Mouse (Mus musculus) embryonic facial prominence, embryonic 10.5 days (tissue): ENCODE results near the gene Gm10639. TPM values are rescaled to one million over a fixed set of nuclear protein-coding genes. Genes with fewer than 3 reads are reported as not detected.
"Not testable (repeated sequence)": the region's sequence is repeated elsewhere in the genome, so short reads cannot be mapped to it uniquely, and the experiment has no call there.

Experiments
- DNase-seq: peaks from one replicate; pipeline ENCODE4 v3.0.0-alpha.2; 2017; ENCODE audit warnings: low spot score
- H3K27ac ChIP-seq: fragments of 300-500 bp; sonication (generic); replicated peaks from 2 replicates; pipeline ENCODE4 v1.5.1; 2016; ENCODE audit warnings: mild to moderate bottlenecking
- H3K27me3 ChIP-seq: fragments of 300-500 bp; sonication (generic); replicated peaks from 2 replicates; pipeline ENCODE4 v1.6.1; 2016; ENCODE audit warnings: low read depth, mild to moderate bottlenecking; ENCODE audit not compliant: poor library complexity, severe bottlenecking
- H3K36me3 ChIP-seq: fragments of 300-500 bp; sonication (generic); replicated peaks from 2 replicates; pipeline ENCODE4 v1.6.1; 2016; ENCODE audit warnings: mild to moderate bottlenecking, moderate library complexity
- H3K4me1 ChIP-seq: fragments of 300-500 bp; sonication (generic); 2 replicates; pipeline ENCODE4 v1.6.1; 2016
- H3K4me3 ChIP-seq: fragments of 300-500 bp; sonication (generic); 2 replicates; pipeline ENCODE4 v1.5.1; 2016; ENCODE audit warnings: mild to moderate bottlenecking, moderate library complexity
- H3K9me3 ChIP-seq: fragments of 300-500 bp; sonication (generic); 2 replicates; pipeline ENCODE4 v1.6.1; 2016; ENCODE audit warnings: mild to moderate bottlenecking
- WGBS: fragments of 180-500 bp; shearing (Covaris S2); methylation state at CpG from one replicate; pipeline ENCODE4 v1.1.7; 2016; 5-methylcytosine and 5-hydroxymethylcytosine counted together
- polyA plus RNA-seq: library from polyadenylated mRNA; unstranded; fragments of >200 nt; fragmentation: Nextera tagmentation; extraction: Ambion mirVana; gene quantifications from 2 replicates; pipeline ENCODE4 v1.2.1, GENCODE M21; 2016

Gm10639 gene
- polyA plus RNA-seq, 1 experiment from 2014 or later = not detected

- DNase-seq, H3K36me3 ChIP-seq, H3K9me3 ChIP-seq, H3K4me1 ChIP-seq, H3K27ac ChIP-seq, H3K4me3 ChIP-seq, H3K27me3 ChIP-seq: not testable (repeated sequence)
- WGBS = 88% methylated on average over 3 of the region's 3 CpGs
Measured at GRCm38 (mm10) chr9:78308122-78308521, 18.4 kb downstream of the Gm10639 start.

- Histone ChIP-seq H3K4me3 (no peak within 1 kb of the TSS), H3K36me3 (no peaks in the 10 kb centered on the region), H3K27me3 (no peaks in the 10 kb centered on the region), H3K4me1 (no peaks in the 10 kb centered on the region), H3K9me3 (no peaks in the 10 kb centered on the region), H3K27ac (no peak within 1 kb of the TSS)
- WGBS = 80% methylated on average over 2 of the region's 2 CpGs
- DNase-seq = no peak
Measured at GRCm38 (mm10) chr9:78314696-78315095, 25.0 kb downstream of the Gm10639 start, which contains the start of gene Omt2a. TSS of gene Omt2a (minus strand) at chr9:78314796.

GRCm38 (mm10) chr9:78319499-78319898 lies 29.8 kb downstream of the Gm10639 start:
- Histone ChIP-seq H3K4me3 (no peak overlapping the region), H3K9me3 (no peaks in the 10 kb centered on the region), H3K4me1 (no peaks in the 10 kb centered on the region), H3K36me3 (no peaks in the 10 kb centered on the region), H3K27me3 (no peaks in the 10 kb centered on the region), H3K27ac (no peak overlapping the region)
- no peak for DNase-seq
- 47% methylated on average over 1 of the region's 1 CpGs for WGBS

GRCm38 (mm10) chr9:78327289-78327688 lies 37.6 kb downstream of the Gm10639 start, which contains the start of gene Omt2b:
TSS of gene Omt2b (plus strand) at chr9:78327589.
- H3K9me3 ChIP-seq, H3K36me3 ChIP-seq: not testable (repeated sequence)
- WGBS = 75% methylated on average over 1 of the region's 1 CpGs

GRCm38 (mm10) chr9:78337050-78337449 lies 47.3 kb downstream of the Gm10639 start:
- H3K36me3 ChIP-seq, DNase-seq, H3K9me3 ChIP-seq, H3K4me1 ChIP-seq, H3K27ac ChIP-seq, H3K4me3 ChIP-seq, H3K27me3 ChIP-seq: not testable (repeated sequence)

More at GRCm38 (mm10) chr9:78327289-78327688, 37.6 kb downstream of the Gm10639 start, which contains the start of gene Omt2b:
- not testable (repeated sequence) for H3K4me1 ChIP-seq, H3K27ac ChIP-seq, DNase-seq, H3K4me3 ChIP-seq, H3K27me3 ChIP-seq

- WGBS = 15% methylated on average over 8 of the region's 8 CpGs
- DNase-seq = peak; percentile 78
- not testable (repeated sequence) for H3K9me3 ChIP-seq, H3K4me1 ChIP-seq, H3K27me3 ChIP-seq, H3K27ac ChIP-seq, H3K4me3 ChIP-seq, H3K36me3 ChIP-seq
Measured at GRCm38 (mm10) chr9:78340324-78340723, 50.6 kb downstream of the Gm10639 start.

GRCm38 (mm10) chr9:78342494-78342893 lies 52.8 kb downstream of the Gm10639 start:
- 91% methylated on average over 4 of the region's 4 CpGs for WGBS
- H3K27me3 ChIP-seq, H3K4me3 ChIP-seq, H3K9me3 ChIP-seq, H3K4me1 ChIP-seq, H3K36me3 ChIP-seq, DNase-seq, H3K27ac ChIP-seq: not testable (repeated sequence)

- not testable (repeated sequence) for H3K4me1 ChIP-seq, H3K4me3 ChIP-seq, DNase-seq, H3K27me3 ChIP-seq, H3K9me3 ChIP-seq, H3K27ac ChIP-seq, H3K36me3 ChIP-seq
- WGBS = 90% methylated on average over 9 of the region's 9 CpGs
Measured at GRCm38 (mm10) chr9:78343055-78343454, 53.3 kb downstream of the Gm10639 start.

- not testable (repeated sequence) for DNase-seq, H3K9me3 ChIP-seq, H3K27me3 ChIP-seq, H3K27ac ChIP-seq, H3K4me3 ChIP-seq, H3K4me1 ChIP-seq, H3K36me3 ChIP-seq
- 71% methylated on average over 4 of the region's 4 CpGs for WGBS
Measured at GRCm38 (mm10) chr9:78345235-78345634, 55.5 kb downstream of the Gm10639 start.

- no peak overlapping the region for H3K27ac ChIP-seq
- no peak overlapping the region for H3K4me3 ChIP-seq
- no peak for DNase-seq
- H3K27me3 ChIP-seq = no peaks in the 10 kb centered on the region
- no peaks in the 10 kb centered on the region for H3K4me1 ChIP-seq
- no peaks in the 10 kb centered on the region for H3K9me3 ChIP-seq
- WGBS = 69% methylated on average over 3 of the region's 3 CpGs
- H3K36me3 ChIP-seq = no peaks in the 10 kb centered on the region
Measured at GRCm38 (mm10) chr9:78347004-78347403, 57.3 kb downstream of the Gm10639 start.

- not testable (repeated sequence) for H3K27ac ChIP-seq, H3K9me3 ChIP-seq, DNase-seq, H3K4me1 ChIP-seq, H3K4me3 ChIP-seq, H3K36me3 ChIP-seq, H3K27me3 ChIP-seq
- 69% methylated on average over 6 of the region's 6 CpGs for WGBS
Measured at GRCm38 (mm10) chr9:78348206-78349004, 58.7 kb downstream of the Gm10639 start.

GRCm38 (mm10) chr9:78349141-78349540 lies 59.4 kb downstream of the Gm10639 start:
- not testable (repeated sequence) for H3K4me1 ChIP-seq, H3K27ac ChIP-seq, H3K9me3 ChIP-seq, H3K36me3 ChIP-seq, DNase-seq, H3K4me3 ChIP-seq, H3K27me3 ChIP-seq
- WGBS = 83% methylated on average over 3 of the region's 3 CpGs

GRCm38 (mm10) chr9:78350007-78350406 lies 60.3 kb downstream of the Gm10639 start:
- not testable (repeated sequence) for H3K27me3 ChIP-seq, DNase-seq, H3K4me3 ChIP-seq, H3K27ac ChIP-seq, H3K9me3 ChIP-seq, H3K4me1 ChIP-seq, H3K36me3 ChIP-seq
